ENCODE assay signal across 7 mouse cellular contexts in the genomic region with DNA sequence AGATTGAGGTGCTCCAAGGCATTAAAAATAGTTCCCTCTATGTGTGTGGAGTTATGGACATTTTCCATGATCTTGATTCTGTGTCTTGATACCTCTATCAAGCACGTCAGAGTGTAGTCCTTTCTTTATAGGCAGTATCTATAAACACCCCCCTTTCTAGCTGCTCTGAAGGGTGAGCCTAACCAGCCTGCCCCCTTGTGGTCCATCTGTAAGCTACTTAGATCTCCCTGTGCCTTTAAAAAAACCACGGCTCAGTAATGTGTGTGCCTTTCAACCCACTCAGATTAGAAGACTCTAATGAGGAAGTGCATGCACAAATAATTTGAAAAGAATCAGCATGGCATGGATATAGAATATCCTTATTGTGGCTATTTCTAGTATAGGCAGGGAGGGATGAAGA.
DNase-seq lines count a peak whose midpoint lies in the region; ATAC-seq and TF ChIP-seq lines count a peak whose summit lies in the region.

No protein-coding gene starts in this region.

- ATAC-seq in erythroblast, adult 5-6 weeks (replicated peaks; ENCODE audit: low FRiP score, poor library complexity, severe bottlenecking), result no peak

- no peak overlapping the region for H3K9ac ChIP-seq in ES-E14 (ENCODE audit: insufficient read depth, low read depth, low read length, poor library complexity, severe bottlenecking)

- no peaks in the 10 kb centered on the region for H3K9me3 ChIP-seq in ES-E14 (ENCODE audit: control insufficient read depth, insufficient read depth, low read depth, low read length)

- peak; percentile 21 to 25 for DNase-seq in kidney, postnatal 4 days
- no peak for DNase-seq in kidney, adult 18-20 months
- DNase-seq in ES-E14 (ENCODE audit: low read depth, low spot score), result peak; percentile 7
- DNase-seq in c-Kit-positive CD71-negative TER-119-negative erythroid progenitor cells, embryonic 14.5 days (ENCODE audit: low read depth), result peak; percentile 14
- peak; percentile 64 for DNase-seq in lung, postnatal 10 days
- no peak for DNase-seq in right cerebral cortex, postnatal 25 days

- H3K27ac ChIP-seq in ES-E14 (ENCODE audit: insufficient read depth, low read depth, low read length, poor library complexity, severe bottlenecking), result no peak overlapping the region

- no peaks in the 10 kb centered on the region for H3K4me1 ChIP-seq in ES-E14 (ENCODE audit: control insufficient read depth in 2 of 2, insufficient read depth in 2 of 2, low read length in 2 of 2, poor library complexity in 1 of 2)

- no peaks in the 10 kb centered on the region for H3K36me3 ChIP-seq in ES-E14 (ENCODE audit: control insufficient read depth, insufficient read depth, low read length, poor library complexity, severe bottlenecking)

- in situ Hi-C loops in ES-E14 (cut with MboI; ENCODE audit: low sequenced_read_pairs in 2 of 2, unreplicated experiment in 2 of 2), result no loop called here

- H3K4me3 ChIP-seq in ES-E14 (ENCODE audit: insufficient read depth in 1 of 2, low read depth in 1 of 2, low read length in 2 of 2, poor library complexity in 1 of 2, severe bottlenecking in 1 of 2), result no peak overlapping the region

TF ChIP-seq in ES-E14, 5 proteins besides CTCF, POLR2A, EP300 and RAD21:
- TF ChIP-seq HCFC1 (IDR thresholded peaks at IDR 0.05; ENCODE audit: borderline replicate concordance, insufficient read depth, low read length) (no peak), ZC3H11A (IDR thresholded peaks at IDR 0.05; ENCODE audit: borderline replicate concordance, low read depth, low read length) (0 out of 2 replicates have a peak, but pooled peaks have one; percentile 37), MAFK (IDR thresholded peaks at IDR 0.05; ENCODE audit: insufficient read depth, low read depth, low read length) (no peak), ZNF384 (IDR thresholded peaks at IDR 0.05; ENCODE audit: low read depth, low read length) (peak; percentile 50; the same call in 1 of the 2 replicates)

Comparison
In these comparisons a context has a peak if more than half of its experiments do, and no peak if none do; other contexts are left out.
1. DNase-seq: peak in kidney, postnatal 4 days (2 of 2), ES-E14 (single experiment), c-Kit-positive CD71-negative TER-119-negative erythroid progenitor cells, embryonic 14.5 days (single experiment) and lung, postnatal 10 days (single experiment); none in kidney, adult 18-20 months (single experiment) and right cerebral cortex, postnatal 25 days (single experiment).